Mouse (Mus musculus) 3T3-L1 (cell line): ENCODE data around the gene Trim2.

ENCODE experiments used
- DNase-seq: peaks from one replicate; pipeline ENCODE4 v3.0.0-alpha.2; 2015; ENCODE audit warnings: low read depth, low spot score

Gene Trim2

DNA sequence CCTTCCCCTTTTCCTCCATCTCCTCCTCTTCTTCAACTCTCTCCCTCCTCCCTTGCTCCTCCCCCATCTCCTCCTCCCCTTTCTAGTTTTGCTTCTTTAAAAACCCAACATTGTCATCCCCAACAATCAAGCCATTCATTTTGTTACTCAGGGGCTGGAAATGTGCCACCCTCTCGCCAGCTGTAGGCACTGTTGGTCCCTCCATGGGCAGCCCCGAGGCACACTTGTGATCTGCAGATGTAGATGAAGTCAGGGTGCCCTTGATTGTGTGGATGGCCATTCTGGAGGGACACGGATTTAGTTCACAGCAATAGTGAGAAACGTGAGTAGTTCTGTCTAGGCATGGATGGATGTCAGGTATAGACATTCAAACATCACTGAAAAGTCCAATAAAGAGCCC lies 17.7 kb downstream of the Trim2 start:
- no peak for DNase-seq

DNA sequence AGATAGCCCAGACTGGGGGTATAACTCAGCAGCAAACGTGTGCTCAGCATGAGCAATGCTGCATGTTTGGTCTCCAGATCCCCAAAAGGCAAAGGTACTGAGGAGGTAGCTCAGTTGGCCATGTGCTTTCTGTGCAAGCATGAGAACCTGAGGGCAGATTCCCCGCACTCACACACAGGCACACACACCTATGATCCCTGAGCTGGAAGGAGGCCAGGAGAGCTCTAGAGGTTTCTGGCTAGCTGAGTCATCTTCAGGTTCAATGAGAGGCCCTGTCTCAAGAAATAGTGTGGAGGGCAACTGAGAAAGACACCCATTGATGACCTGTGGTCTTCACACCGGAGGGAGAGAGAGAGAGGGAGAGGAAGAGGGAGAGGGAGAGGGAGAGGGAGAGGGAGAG lies 19.4 kb downstream of the Trim2 start:
- DNase-seq = peak; percentile 27

DNA sequence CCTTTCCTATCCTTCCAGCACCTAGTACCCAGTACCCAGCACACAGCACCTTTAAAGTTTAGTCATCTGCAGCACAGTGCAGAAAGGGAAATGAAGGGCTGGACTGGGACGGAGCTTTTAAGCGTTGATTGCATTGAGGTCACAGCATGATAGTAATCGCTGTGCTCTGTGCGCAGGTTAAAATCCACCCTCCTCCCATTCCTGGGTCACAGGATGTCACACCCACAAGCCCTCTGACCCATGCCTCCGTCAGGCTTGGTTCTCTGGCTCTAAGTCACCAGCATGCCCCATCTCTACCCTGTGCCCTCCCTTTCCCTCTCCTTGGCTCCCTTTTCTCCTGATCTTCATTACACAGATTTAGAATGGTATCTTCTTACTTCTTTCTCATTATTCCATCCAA lies 20.4 kb downstream of the Trim2 start:
- no peak for DNase-seq

DNA sequence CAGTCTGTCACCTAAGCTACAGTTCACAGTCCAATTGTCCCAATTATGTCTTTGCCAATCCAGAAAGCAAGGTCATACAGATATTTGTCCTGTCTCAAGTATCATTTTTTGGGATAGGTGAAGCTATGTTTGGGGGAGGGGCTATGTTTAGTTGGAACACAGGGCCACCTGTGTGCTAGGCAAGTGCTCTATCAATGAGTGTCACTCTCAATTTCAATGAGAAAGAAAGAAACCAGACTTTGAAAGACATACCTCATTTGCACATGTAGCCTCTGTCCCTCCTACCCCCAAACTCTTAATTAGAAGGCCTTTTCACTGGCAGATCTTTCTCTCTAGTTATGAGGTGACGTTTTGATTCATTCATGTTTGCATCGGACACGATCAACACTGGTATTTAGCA lies 21.9 kb downstream of the Trim2 start:
- no peak for DNase-seq

DNA sequence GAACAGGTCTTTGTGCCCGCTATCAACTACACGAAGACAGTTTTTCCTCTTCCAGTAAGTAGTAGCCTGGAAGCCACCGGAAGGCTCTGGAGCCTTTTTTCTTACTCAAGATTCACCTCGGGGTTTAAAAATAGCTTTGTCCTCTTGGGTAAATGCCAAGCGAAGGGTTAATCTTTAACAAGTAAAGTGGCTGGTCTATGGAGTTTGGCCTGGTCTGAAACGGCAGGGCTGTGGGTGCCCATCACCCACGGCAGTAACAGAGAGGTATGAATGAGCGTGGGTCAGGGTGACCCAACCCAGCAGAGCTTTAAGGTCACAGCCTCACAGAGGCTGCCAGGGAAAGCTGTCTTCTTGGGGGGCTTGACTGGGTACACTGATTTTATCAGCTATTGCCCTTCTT lies 23.2 kb downstream of the Trim2 start:
- no peak for DNase-seq

DNA sequence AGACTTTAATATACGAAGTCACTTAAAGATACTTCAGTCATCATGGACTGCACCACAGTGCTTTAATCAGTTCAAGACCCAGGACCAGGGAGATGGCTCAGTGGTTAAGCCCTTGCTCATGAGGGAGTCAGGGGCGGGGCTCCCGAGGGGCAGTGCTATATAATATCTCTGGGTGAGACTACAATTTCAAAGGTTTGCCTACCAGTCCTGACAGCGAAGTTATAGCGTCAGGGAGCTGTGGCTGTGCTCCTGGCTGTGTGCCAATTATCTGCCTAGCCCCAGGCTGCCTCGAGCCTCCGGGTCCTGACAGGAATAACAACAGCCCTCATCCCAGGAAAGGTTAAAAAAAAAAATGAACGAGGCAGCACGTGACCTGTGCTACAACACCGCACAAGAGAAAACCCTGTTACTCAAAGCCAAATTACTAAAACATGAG lies 24.7 kb downstream of the Trim2 start:
- peak; percentile 31 for DNase-seq

GRCm38 (mm10) chr3:84278809-84279208 lies 27.9 kb downstream of the Trim2 start:
- DNase-seq = no peak

GRCm38 (mm10) chr3:84275124-84275523 lies 31.6 kb downstream of the Trim2 start:
- DNase-seq = no peak

DNA sequence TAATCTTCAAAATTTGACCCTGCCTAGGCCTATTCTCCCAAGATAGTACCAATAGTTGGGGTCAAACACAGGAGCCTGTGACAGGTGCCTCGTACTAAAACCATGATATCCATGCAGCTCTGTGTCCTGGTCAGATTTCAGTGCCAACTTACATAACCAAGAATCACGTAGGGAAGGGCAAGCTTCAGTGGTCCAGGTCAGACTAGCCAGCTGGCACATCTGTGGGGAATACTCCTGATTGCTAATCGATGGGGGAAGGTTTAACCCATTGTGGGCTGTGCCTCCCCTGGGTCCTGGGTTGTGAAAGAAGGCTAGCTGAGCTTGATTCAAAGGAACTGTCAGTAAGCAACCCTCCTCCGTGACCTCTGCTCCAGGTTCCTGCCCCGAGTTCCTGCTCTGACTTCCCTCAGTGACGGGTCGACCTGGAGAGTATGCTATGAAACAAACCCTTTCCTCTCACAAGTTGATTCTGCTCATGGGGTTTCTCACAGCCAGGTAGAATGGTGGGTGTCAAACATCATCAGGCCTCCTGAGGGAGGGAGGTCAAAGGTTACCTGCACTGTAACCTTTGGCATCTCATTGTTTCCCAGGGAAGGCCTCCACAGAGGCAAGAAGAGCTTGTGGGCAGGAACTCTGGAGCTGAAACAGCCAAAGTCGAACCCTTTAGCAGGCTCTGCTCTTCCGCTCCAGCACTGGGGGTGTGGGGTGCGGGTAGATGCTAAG lies 34.2 kb downstream of the Trim2 start:
- DNase-seq = no peak

- DNase-seq = no peak
Observed at GRCm38 (mm10) chr3:84271794-84272193, 34.9 kb downstream of the Trim2 start.

DNA sequence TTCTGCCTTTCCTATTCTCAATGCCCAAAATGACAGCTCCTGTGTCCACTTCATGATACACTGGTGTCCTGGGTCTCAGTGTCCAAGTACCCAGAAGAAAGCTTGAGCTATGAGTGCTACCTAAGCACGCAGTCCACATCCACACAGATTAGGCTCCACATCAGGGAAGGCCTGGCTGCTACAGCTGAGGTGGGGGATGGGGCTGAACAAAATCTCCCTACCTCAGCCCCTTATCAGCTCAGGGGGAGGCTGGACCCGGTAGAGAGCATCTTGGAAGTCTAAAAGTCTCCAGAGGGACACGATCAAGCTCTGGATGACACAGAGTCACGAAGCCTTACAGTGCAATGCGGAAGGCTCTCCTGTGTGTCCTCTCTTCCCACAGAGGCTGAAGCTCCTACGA lies 35.6 kb downstream of the Trim2 start:
- no peak for DNase-seq

DNA sequence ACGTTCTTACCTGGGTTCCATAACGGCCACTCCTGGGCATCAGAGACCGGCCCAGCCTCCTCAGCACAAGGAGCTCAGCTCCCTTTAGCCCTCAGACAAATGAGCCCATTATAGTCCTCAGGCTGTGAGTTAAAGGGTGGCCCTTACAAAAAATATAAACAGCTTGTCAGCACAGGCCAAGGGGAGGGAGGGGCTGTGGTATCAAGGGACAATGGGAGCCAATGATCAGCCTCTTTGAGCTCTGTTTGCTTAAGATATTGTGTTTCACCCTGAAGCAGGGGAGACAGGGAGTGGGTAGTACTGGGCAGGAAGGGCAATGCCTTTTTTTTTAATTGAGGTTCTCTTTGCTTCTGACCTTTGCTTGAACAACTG lies 36.1 kb downstream of the Trim2 start:
- DNase-seq = no peak

DNA sequence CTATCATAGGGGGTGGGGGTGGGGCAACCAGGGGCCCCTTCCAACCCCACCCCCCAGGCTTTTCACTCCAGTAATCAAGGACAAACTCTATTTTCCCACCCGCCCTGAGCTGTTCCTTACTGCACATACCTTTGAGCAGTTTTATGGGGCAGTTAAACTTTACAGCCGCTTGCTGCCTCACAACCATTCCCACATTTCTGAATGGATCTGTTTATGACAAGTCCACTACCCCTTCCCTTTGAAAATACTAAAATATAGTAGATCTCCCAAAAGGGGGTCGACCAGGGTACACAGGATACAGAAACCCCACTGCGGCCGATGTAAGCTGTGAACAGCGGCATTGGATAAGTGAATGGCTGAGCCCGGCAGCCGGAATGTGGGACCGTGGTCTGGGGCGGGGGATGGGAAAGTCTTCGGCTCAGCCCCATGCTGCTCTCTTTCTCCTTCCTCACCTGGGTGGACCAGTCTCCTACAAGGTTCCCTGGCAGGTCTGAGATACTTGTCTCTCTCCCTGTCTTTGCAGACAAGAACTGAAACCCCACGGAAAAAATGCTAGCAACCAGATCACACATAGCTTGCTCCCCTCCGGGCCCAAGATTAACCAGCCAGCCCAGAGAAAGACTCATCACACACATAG lies 36.6 kb downstream of the Trim2 start:
- DNase-seq = no peak

DNA sequence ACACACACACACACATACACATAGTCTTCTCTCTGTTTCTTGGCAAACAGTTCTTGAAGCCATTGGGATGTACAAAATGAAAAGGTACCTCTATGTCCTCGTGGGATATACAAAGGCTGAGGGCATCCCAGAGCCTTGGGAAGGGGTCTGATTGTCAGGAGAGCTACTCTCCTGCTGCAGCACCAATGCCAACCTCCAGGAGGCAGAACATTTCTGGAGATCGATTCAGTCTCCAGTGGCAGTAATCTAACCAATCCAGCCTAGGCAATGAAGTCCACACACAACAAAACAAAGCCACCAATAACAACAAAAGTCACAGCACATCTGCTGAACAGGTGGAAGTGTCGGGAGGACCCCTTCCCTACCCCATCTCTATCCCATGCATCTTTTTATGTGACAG lies 38.2 kb downstream of the Trim2 start:
- DNase-seq = no peak

GRCm38 (mm10) chr3:84266391-84266931 lies 40.2 kb downstream of the Trim2 start:
- DNase-seq = no peak

GRCm38 (mm10) chr3:84265084-84265483 lies 41.6 kb downstream of the Trim2 start:
- no peak for DNase-seq

DNA sequence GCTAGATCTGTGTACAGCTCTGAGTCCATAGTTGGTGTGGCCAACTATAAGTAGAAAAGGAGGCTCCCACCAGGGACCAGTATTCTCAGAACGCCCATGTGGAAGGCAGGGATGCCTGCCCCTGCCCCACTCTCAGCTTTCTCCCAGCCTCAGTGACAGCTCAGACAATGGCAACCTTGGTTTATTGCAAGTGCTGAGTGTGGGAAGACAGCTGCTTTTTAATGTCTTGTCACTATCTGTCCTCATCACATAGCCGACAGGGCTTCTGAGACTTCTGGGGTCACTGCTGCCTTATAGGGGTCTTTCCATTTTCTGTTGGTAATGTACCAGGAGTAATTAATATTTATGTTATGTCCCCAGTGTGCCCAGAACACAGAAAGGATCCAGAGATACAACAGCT lies 42.3 kb downstream of the Trim2 start:
- no peak for DNase-seq

GRCm38 (mm10) chr3:84262804-84263203 lies 43.9 kb downstream of the Trim2 start:
- peak; percentile 79 for DNase-seq

DNA sequence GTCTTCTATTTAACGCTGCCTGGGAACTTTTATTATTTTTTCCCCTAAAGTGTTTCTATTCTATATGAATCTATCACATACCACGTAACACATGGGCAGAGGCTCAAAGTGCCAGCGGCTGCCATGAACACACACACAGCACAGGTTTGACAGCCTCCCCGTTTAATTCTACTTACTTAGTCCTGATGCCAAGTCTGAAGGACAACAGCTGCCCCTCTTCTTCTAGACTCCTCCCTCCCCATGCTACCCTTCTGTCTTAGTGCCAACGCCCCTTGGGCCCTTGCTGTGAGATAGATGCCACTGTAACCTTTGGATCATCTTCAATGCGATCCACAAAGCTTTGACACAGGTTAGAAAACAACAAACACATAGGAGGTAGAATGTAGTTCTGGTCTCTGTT lies 44.8 kb downstream of the Trim2 start:
- no peak for DNase-seq

GRCm38 (mm10) chr3:84260837-84261236 lies 45.8 kb downstream of the Trim2 start:
- no peak for DNase-seq

DNA sequence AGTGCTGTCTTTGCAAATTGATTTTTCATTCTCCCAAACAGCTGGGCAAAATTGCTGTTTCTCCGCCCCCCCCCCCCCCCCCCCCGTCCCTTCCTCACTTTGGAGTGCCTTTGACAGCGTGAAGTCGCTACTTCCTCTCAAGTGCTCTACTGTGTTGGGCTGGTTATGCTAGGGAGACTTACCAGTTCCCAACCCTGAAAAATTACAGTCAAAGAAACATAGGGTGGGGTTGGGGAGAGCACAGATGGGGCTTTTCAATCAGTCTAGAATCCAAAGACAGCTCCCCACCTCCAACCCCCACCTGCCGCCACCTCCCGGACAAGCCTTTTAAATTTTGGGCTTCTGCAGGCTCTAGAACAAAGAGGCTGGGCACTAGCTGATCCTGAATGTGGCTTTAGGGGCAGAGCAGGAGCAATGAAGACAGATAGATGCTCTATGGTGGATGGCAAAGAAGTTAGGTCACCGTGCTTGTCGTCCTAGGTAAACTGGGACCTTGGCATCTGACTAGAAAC lies 46.6 kb downstream of the Trim2 start:
- peak; percentile 23 for DNase-seq

DNA sequence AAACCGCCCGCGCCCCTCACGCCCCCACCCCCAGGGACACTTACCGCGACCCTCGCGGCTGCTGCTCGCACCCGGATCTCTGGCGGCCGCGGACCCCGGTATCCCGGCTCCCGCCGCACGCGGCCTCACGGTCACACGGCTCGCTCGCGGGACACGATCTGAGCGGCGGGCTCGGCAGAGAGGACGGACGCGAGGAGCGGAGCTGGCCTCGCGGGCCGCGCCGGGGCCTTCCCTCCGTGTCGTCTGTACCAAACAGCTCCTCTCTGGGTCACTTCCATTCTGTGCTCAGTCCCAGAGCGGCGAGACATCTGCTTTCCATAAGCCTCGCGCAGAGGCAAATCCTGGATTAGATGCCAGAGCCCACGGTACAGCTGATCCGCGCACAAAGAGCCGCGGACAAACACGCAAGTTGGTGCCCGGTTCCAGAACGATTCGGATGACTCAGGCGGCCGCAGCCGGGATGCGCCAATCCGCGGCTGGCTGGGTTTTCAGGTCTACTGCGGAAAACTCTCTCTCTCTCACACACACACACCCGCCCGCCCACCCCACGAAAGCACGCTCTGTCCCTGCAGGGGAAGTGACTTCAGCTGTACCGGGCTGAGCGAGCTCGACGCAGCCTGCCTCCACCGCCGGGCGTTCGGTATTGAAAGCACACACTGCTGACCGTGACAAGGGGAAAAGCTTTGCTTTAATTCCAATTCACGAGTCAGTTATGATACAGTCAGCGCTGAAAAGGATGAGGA lies 47.2 kb downstream of the Trim2 start:
- DNase-seq = peak; percentile 80
